Mouse (Mus musculus) cerebellum, adult 9-11 months (tissue): ENCODE data around the gene Olfr48.

ENCODE experiments used
- DNase-seq: peaks from one replicate; pipeline ENCODE4 v3.0.0; 2022

Gene Olfr48

DNA sequence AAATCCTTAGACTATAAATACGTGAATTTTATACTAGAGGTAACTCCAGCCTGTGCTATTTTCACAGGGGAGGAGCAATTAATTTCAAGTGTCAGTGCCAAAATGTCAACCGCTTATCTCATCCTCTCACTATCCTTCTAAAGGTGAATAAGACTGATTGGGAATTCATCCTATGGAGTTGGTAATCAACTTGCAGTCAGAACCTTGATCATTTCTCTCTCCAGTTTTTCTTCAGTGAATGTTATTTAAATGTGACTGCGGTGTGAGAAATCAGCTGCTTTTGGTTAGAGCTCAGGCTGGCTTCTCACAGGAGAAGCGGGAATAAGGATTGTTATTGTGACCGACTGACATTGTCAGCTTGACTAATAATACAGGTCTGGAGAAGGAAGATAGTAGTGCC lies at the start of gene Olfr48:
Gene Olfr48, minus strand, starts transcription at position 101 of the 400 bp plus-strand sequence.
- DNase-seq: no peak

DNA sequence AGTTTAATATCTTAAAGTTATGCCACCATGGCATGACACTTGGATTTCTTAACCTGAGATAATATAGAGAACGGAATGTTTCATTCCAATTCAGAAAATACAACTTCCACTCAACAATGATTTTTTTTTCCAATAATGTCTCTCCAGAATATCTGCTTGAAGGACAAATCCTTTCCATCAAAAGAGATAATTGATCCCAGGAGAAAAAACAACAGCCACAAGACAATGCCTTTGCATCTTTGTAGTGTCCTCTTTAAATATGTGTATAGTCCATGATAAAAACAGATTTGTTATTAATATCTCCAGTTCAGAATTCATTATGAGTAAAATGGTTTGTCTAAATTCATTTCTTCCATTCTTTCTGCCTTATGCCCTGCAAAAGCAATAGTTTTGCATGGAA lies 30.1 kb upstream of the Olfr48 start, which contains the start of gene Olfr1257:
Gene Olfr1257, plus strand, starts transcription at position 301 of the 400 bp plus-strand sequence.
- DNase-seq: no peak

GRCm38 (mm10) chr2:89849230-89849629 lies 1.2 kb upstream of the Olfr48 start:
- no peak for DNase-seq

DNA sequence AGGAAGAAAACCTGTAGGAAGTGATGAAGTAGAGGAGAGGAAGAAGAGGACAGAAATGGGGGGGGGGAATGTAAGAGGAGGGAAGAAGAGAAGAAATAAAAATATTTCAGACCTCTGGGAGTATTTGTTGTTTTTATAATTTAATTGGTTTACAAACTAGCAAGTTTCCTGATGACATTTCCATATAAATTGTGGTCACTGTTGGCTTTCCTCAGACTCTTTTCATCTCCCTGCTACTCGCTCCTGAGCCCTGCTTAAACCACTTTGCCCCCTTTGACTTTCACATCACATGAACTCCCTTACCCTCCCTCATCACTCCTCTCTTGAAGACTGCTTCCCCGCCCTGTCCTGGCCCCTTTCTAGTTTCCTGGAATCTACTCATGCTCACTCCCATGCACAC lies 6.5 kb downstream of the Olfr48 start, which contains the start of gene Olfr1256:
Gene Olfr1256, minus strand, starts transcription at position 101 of the 400 bp plus-strand sequence.
- DNase-seq: no peak

GRCm38 (mm10) chr2:89820216-89820615 lies 27.8 kb downstream of the Olfr48 start:
- DNase-seq: no peak

GRCm38 (mm10) chr2:89811751-89812150 lies 36.3 kb downstream of the Olfr48 start, which contains the start of gene Olfr1255:
TSS of gene Olfr1255 (plus strand) at chr2:89812051.
- no peak for DNase-seq

DNA sequence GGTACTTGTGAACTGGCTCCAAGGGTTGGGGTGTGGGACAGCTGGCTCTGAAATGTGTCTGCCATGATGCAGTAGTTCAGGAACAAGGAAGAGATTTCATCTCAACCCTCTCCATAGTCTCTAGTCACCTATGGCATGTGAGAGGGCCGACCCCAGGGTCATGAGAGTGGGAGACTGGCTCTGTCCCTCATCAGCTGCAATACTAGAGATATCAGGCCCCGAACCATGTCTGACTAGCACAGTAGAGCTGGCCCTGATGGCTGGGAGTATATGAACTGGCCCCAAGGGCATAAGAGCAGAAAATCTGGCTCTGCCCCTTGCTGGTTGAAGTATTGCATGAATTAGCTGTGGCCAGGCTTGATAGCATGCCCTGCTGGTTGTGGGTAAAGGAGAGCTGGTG lies 37.3 kb downstream of the Olfr48 start:
- no peak for DNase-seq

DNA sequence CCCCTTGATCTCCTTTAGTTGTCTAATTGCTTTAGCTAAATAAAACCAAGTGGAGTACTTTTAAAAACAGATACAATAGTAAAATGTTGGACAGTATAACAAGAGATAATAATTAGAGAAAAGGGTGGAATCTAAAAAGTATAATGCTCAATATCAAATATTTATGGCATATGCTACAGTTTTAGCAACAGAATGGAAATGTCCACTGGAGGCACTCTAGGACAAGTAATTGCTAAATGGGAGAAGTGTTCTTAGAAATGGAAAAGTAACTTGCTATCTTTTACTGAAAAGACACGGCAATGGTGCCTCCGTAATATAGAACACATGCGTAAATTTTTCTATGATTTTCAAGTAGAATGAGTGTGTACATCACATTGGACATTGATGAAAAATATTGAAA lies 48.4 kb downstream of the Olfr48 start:
- DNase-seq: no peak

DNA sequence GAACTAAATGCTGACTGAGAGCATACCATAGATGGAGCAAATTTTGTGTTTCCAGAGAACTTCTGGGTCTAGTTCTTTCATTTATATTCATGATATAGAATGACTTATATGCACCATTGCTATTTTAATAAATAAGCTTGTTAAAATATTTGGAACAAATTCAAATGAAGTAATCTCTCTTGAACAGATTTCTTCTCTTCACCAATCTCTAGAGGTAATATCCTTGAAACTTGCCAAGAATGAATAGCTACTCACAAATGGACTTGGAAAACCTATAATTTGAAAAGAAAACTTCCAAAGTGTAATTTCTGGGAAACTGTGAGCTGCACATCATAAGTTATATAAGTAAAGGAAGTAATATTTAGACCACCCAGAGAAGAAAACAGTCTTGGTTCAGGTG lies 54.5 kb downstream of the Olfr48 start, which contains the start of gene Olfr1254:
Gene Olfr1254, minus strand, starts transcription at position 101 of the 400 bp plus-strand sequence.
- DNase-seq: no peak
